Mouse (Mus musculus): ENCODE measurements around the gene Xlr3b.
A peak's percentile ranks its signal among the peaks of the same experiment; 100 is the strongest.
"Not testable (repeated sequence)": the region's sequence is repeated elsewhere in the genome, so short reads cannot be mapped to it uniquely, and the experiment has no call there.

Xlr3b gene

GRCm38 (mm10) chrX:73191934-73192333 is at the start of gene Xlr3b:
Gene Xlr3b, plus strand, starts transcription at chrX:73192207.
- DNase-seq (ENCODE audit: low spot score), result peak; percentile 8

DNA sequence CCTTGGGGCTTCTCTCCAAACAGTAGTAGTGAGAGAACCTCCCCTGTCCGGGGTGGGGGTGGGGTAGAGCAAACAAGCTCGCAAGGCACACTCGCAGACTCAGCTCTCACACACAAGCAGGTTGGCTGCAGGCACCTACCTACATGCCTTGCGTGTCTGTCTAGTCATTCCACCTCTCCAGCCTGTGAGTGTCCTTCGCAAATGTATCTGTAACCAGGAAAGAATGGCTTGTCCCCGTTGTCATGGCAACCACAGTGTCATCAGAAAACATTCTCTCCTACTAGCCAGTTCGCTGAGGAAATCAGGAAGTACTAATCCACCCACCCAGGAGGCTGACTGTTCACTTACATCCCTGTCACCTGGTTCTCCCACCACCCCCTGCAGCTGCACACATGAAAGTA is 48.8 kb upstream of the Xlr3b start:
- not testable (repeated sequence) for DNase-seq (ENCODE audit: low spot score)

DNA sequence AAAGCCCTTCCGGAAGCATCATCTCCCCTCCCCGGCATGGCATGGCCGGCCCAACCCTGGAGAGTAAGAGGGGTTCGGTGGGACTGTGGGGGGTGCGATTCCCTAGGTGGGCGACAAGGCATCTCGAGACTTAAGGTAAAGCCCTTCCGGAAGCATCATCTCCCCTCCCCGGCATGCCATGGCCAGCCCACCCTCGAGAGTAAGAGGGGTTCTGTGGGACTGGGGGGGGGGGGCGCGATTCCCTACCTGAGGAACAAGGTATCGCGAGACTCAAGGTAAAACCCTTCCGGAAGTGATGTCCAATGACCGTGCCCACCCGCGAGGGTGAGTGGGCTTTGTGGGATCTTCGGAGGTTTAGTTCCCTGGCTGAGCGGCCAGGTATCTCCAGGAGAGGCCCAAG is 43.5 kb upstream of the Xlr3b start, which contains the start of gene Xlr5b:
Gene Xlr5b (plus strand): TSS at position 301 of the 400 bp plus-strand sequence.
- DNase-seq (ENCODE audit: low spot score), result not testable (repeated sequence)

DNA sequence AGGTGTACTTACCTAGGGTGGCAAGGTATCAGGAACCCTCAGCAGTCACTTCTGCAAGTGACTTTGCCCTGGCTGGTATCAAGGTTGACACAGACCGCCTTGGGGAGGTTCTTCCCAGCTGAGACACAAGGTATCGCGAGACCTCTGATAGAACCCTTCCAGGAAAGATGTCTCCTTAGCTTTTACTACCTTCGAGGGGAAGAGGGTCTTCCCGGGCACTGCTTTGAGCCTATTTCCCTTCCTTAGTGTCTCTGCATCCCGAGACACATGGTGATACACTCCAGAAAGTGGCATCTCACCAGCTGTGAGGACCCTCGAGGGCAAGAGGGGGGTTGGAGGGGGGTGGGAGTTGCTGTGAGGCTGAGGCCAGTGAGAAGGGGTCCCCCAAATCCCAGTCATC is 42.7 kb upstream of the Xlr3b start, which contains the start of gene DXBay18:
Gene DXBay18 (minus strand): TSS at position 101 of the 400 bp plus-strand sequence.
- not testable (repeated sequence) for DNase-seq (ENCODE audit: low spot score)

DNA sequence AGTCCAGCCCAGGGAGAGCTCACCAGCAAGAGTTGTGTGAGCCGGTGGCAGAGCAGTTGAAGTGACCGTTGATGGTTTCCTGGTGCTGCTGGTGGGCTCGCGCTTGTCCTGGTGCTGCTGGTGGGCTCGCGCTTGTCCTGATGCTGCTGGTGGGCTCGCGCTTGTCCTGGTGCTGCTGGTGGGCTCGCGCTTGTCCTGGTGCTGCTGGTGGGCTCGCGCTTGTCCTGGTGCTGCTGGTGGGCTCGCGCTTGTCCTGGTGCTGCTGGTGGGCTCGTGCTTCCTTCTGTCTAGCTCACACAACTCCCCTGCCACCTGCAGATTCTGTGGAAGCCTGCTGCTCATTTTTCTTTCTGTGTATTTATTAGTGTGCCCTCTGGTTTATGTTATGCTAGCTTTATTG is 15.1 kb upstream of the Xlr3b start, which contains the start of gene Spin2d:
Gene Spin2d (minus strand): TSS at position 101 of the 400 bp plus-strand sequence.
- DNase-seq (ENCODE audit: low spot score), result not testable (repeated sequence)

DNA sequence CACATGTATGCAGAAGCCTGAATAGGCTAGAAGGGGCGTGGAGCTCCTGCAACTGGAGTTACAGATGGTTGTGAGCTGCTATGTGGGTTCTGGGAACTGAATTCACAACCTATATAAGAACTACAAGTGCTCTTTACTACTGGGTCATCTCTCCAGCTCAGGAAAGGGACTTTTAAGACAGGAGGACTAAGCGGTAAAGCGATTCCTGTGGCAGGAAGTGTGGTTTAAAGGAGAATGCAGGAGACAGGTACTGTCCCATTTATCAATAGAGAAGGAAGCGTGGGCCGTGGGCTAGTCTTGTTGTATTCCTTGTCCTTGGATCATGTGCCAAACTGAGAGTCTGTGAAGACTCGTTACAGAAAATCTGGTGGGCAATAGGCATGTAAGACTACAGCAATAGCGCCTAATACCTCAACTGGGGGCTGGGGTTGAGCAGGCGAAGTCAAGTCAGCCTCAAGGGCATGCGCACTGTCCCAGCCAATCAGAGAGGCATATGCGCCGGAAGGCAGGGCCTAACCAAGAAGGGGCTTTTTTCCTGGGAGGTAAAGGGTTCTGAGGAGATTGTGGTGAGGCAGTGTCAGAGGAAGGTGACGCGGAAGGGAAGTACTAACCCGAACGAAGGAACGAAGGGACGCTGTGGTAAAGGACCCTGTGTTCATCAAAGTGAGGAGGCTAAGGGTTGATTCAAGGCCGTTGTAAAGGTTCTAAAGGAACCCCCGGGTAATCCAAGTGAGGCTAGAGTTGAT is 22.0 kb downstream of the Xlr3b start, which contains the start of gene Xlr4b:
Gene Xlr4b (plus strand): TSS at position 515 of the 746 bp plus-strand sequence.
- not testable (repeated sequence) for DNase-seq (ENCODE audit: low spot score)

DNA sequence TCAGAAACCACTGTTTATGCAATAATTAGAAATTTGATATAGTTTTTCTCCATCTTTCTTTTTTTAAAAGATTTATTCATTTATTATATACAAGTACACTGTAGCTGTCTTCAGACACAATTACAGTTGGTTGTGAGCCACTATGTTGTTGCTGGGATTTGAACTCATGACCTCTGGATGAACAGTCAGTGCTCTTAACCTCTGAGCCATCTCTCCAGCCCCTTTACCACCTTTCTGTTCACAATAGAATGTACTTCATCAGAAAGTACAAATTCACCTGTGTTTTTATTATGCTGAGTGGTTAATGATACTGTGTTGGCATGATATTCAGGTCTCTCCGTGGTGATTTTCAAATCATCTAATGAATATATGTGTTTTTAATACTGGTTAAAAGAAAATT is 33.4 kb downstream of the Xlr3b start:
- no peak for DNase-seq (ENCODE audit: low spot score)

DNA sequence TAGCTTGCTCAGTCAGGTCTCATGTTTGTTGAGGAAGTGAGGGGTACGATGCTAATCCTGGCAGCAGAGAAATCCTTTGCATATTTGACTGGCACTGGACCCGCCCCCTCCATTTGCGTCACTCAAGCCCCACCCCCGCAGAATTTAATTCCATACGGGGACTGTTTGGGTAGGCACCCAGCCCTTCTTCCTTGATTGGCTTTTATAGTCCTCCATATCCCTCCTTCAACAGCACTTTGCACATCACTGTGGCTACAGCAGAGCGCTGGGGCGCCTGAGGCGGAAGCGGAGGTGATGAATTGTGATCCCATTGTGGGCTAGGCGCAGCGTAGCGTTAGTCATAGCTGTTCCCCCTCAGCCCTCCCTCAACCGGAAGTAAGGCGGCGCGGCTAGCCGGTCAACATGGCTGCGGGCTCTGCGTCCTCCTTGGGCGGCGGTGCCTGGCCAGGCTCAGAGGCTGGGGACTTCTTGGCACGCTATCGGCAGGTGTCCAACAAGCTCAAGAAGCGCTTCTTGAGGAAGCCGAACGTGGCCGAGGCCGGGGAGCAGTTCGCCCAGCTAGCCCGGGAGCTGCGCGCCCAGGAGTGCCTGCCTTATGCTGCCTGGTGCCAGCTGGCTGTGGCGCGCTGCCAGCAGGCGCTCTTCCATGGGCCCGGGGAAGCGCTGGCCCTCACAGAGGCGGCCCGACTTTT is 36.1 kb downstream of the Xlr3b start, which contains the start of gene F8a:
Gene F8a (plus strand): TSS at position 378 of the 692 bp plus-strand sequence.
- peak; percentile 59 for DNase-seq (ENCODE audit: low spot score)

- peak; percentile 13 for DNase-seq (ENCODE audit: low spot score)
These were observed 36.7 kb downstream of the Xlr3b start for GRCm38 (mm10) chrX:73228606-73229214.

GRCm38 (mm10) chrX:73229288-73229687 is 37.3 kb downstream of the Xlr3b start:
- DNase-seq (ENCODE audit: low spot score), result no peak

DNA sequence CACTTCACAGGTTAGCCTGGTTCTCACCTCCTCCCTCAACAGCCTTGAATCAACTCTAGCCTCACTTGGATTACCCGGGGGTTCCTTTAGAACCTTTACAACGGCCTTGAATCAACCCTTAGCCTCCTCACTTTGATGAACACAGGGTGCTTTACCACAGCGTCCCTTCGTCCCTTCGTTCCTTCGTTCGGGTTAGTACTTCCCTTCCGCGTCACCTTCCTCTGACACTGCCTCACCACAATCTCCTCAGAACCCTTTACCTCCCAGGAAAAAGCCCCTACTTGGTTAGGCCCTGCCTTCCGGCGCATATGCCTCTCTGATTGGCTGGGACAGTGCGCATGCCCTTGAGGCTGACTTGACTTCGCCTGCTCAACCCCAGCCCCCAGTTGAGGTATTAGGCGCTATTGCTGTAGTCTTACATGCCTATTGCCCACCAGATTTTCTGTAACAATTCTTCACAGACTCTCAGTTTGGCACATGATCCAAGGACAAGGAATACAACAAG is 50.9 kb downstream of the Xlr3b start, which contains the start of gene Xlr4c:
Gene Xlr4c (minus strand): TSS at position 310 of the 505 bp plus-strand sequence.
- DNase-seq (ENCODE audit: low spot score), result not testable (repeated sequence)
